Mouse (Mus musculus): ENCODE data around the gene Mrpl34. TPM values are rescaled to one million over a fixed set of nuclear protein-coding genes. Genes with fewer than 3 reads are reported as not detected.

The Mrpl34 gene
- total and polyA plus RNA-seq, 3 experiments, result 143 to 196 TPM; not detected in 1

DNA sequence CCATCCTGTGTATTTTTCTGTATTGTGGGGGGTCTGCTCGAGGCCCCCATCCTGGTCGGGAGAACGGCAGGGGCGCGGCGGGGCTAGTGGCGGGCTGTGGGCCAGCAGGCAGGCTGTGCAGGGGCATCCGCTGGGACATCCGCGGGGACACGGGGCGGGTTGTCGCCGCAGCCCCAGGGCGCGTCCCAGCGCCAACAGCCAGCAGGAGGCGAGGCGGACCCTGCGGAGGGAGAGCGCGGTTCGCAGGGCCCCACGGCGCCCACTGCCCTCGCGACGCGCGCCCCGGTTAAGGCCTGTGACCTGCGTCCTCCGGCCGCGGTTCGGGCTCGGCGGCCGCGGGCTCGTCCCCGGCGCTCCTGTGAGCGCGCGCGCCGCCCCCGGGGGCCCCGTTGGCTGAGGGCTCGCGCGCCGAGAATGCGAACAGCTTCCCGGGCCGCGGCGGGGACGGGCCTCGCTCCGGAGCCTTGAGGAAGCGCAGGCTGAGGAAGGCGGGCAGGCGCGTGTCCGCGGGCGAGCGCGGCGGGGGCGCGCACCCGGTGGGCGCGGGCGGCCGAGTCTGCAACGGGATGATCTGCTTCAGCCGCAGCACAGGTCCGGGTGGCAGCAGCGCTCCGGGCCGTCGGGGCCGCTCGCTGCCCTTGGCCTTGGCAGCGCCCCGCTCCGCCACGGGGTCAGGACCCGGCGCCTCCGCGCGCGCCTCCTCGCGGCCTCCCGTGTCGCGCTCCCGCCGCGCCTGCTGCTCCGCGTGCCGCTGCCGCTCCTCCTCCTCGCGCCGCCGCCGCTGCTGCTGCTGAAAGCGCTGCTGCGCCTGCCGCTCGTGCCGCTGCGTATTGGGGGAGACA lies 11.6 kb downstream of the Mrpl34 start:
- no peaks in the 10 kb centered on the region for H3K27me3 ChIP-seq (ENCODE audit: control insufficient read depth in 1 of 2, insufficient read depth in 2 of 2, low read length in 2 of 2)
- peak; percentile 87 for DNase-seq (ENCODE audit: low read depth, low spot score)
- peak overlapping the region; percentile 90 for H3K9ac ChIP-seq (ENCODE audit: control insufficient read depth, low read depth, low read length, poor library complexity, severe bottlenecking)
- H3K27ac ChIP-seq (ENCODE audit: control insufficient read depth, low read depth, low read length), result peak overlapping the region; percentile 76
- H3K4me1 ChIP-seq (ENCODE audit: control insufficient read depth in 1 of 2, insufficient read depth in 2 of 2, low read length in 2 of 2), result no peaks in the 10 kb centered on the region
- H3K79me2 ChIP-seq (ENCODE audit: control insufficient read depth, insufficient read depth, low read length, poor library complexity), result peaks cover 2% of the 10 kb centered on the region; the same call in 1 of the 2 replicates
- peak overlapping the region; percentile 59 to 64 for H3K4me3 ChIP-seq (ENCODE audit: control insufficient read depth in 1 of 2, insufficient read depth in 1 of 2, low read depth in 2 of 2, low read length in 2 of 2)
- H3K36me3 ChIP-seq (ENCODE audit: control insufficient read depth in 1 of 2, insufficient read depth in 2 of 2, low read length in 2 of 2), result 0 out of 4 replicates have a peak, but pooled peaks cover 0 to 2% of the 10 kb centered on the region in 2 experiments
- no peaks in the 10 kb centered on the region for H3K9me3 ChIP-seq (replicated peaks; ENCODE audit: insufficient read depth, low read length)
- TF ChIP-seq BHLHE40 (IDR thresholded peaks at IDR 0.05; ENCODE audit: borderline replicate concordance, low read depth, low read length) (no peak), GABPA (IDR thresholded peaks at IDR 0.05; ENCODE audit: low read depth, low read length) (no peak), POLR2AphosphoS2 (IDR thresholded peaks at IDR 0.05; ENCODE audit: low read length) (no peak), TAL1 (IDR thresholded peaks at IDR 0.05; ENCODE audit: low read length) (no peak), EP300 (IDR thresholded peaks at IDR 0.05; ENCODE audit: low read depth in 1 of 2, low read length in 2 of 2) (no peak), ETS1 (IDR thresholded peaks at IDR 0.05; ENCODE audit: low read depth, low read length) (no peak), TBP (IDR thresholded peaks at IDR 0.05; ENCODE audit: low read depth, low read length) (no peak), ELF1 (IDR thresholded peaks at IDR 0.05; ENCODE audit: low read depth, low read length) (no peak), ZNF384 (IDR thresholded peaks at IDR 0.05; ENCODE audit: low read depth, low read length) (no peak), MXI1 (IDR thresholded peaks at IDR 0.05; ENCODE audit: low read depth, low read length) (peak; percentile 37; the same call in 1 of the 2 replicates), TCF12 (IDR thresholded peaks at IDR 0.05; ENCODE audit: low read depth, low read length) (no peak), MYB (IDR thresholded peaks at IDR 0.05; ENCODE audit: low read depth, low read length) (no peak), UBTF (IDR thresholded peaks at IDR 0.05; ENCODE audit: borderline replicate concordance, insufficient read depth, low read depth, low read length) (0 out of 2 replicates have a peak, but pooled peaks have one; percentile 10), SMC3 (IDR thresholded peaks at IDR 0.05; ENCODE audit: low read depth, low read length) (no peak), HCFC1 (IDR thresholded peaks at IDR 0.05; ENCODE audit: low read depth, low read length) (no peak), ZMIZ1 (IDR thresholded peaks at IDR 0.05; ENCODE audit: low read depth, low read length) (0 out of 2 replicates have a peak, but pooled peaks have one; percentile 10), POLR2A (IDR thresholded peaks at IDR 0.05; ENCODE audit: control insufficient read depth in 1 of 2, insufficient read depth in 1 of 2, low read depth in 1 of 2, low read length in 2 of 2, poor library complexity in 1 of 2) (peak; percentile 27 to 34; a peak in 1 of 4 replicates), CHD2 (IDR thresholded peaks at IDR 0.05; ENCODE audit: low read length) (no peak), POLR2AphosphoS5 (IDR thresholded peaks at IDR 0.05; ENCODE audit: borderline replicate concordance, low read depth, low read length) (no peak), RAD21 (IDR thresholded peaks at IDR 0.05; ENCODE audit: low read depth, low read length) (no peak), GATA1 (IDR thresholded peaks at IDR 0.05; ENCODE audit: low read depth, low read length) (no peak), ZKSCAN1 (IDR thresholded peaks at IDR 0.05; ENCODE audit: low read depth, low read length) (no peak), MAX (IDR thresholded peaks at IDR 0.05; ENCODE audit: low read length) (peak; percentile 24; the same call in 1 of the 2 replicates), USF1 (IDR thresholded peaks at IDR 0.05; ENCODE audit: low read depth, low read length) (no peak), SIN3A (IDR thresholded peaks at IDR 0.05; ENCODE audit: low read length) (no peak), NELFE (IDR thresholded peaks at IDR 0.05; ENCODE audit: low read depth, low read length) (peak; percentile 39), NRF1 (IDR thresholded peaks at IDR 0.05; ENCODE audit: insufficient read depth, low read depth, low read length, poor library complexity, severe bottlenecking) (peak; percentile 34; the same call in 1 of the 2 replicates), MAZ (IDR thresholded peaks at IDR 0.05; ENCODE audit: low read depth, low read length) (no peak), USF2 (IDR thresholded peaks at IDR 0.05; ENCODE audit: borderline replicate concordance in 1 of 2, insufficient read depth in 1 of 2, low read depth in 1 of 2, low read length in 2 of 2) (no peak), ZC3H11A (IDR thresholded peaks at IDR 0.05; ENCODE audit: low read depth, low read length) (no peak), MAFK (IDR thresholded peaks at IDR 0.05; ENCODE audit: borderline replicate concordance, low read depth, low read length) (no peak), E2F4 (IDR thresholded peaks at IDR 0.05; ENCODE audit: borderline replicate concordance, low read depth, low read length) (no peak), MEF2A (IDR thresholded peaks at IDR 0.05; ENCODE audit: extremely low read depth, insufficient replicate concordance, low read depth, low read length, poor library complexity, severe bottlenecking) (no peak), JUND (IDR thresholded peaks at IDR 0.05; ENCODE audit: low read depth, low read length) (no peak), KAT2A (conservative IDR thresholded peaks at IDR 0.05; ENCODE audit: low read depth, low read length) (no peak)
